Mouse (Mus musculus): Measurements from ENCODE around the gene Olfr683.

GRCm38 (mm10) chr7:105163553-105163952, 16.7 kb upstream of the Olfr683 start, which contains the start of gene Olfr684:
- TF ChIP-seq POLR2A (IDR thresholded peaks at IDR 0.05; ENCODE audit: borderline replicate concordance, low read depth, low read length) (no peak), CTCF (IDR thresholded peaks at IDR 0.05; ENCODE audit: low read depth, low read length) (no peak)
